Mouse (Mus musculus) c-Kit-positive CD71-negative TER-119-negative erythroid progenitor cells, embryonic 14.5 days (primary cell): ENCODE data around the gene Wdr24.

Experiments used
- DNase-seq: peaks from one replicate; pipeline ENCODE4 v3.0.0-alpha.2; 2013; ENCODE audit warnings: low read depth

Gene Wdr24

GRCm38 (mm10) chr17:25831451-25832281 lies 8.2 kb downstream of the Wdr24 start:
- DNase-seq, result no peak

- DNase-seq, result peak; percentile 97
Measured at GRCm38 (mm10) chr17:25832436-25833290, 9.2 kb downstream of the Wdr24 start.

DNA sequence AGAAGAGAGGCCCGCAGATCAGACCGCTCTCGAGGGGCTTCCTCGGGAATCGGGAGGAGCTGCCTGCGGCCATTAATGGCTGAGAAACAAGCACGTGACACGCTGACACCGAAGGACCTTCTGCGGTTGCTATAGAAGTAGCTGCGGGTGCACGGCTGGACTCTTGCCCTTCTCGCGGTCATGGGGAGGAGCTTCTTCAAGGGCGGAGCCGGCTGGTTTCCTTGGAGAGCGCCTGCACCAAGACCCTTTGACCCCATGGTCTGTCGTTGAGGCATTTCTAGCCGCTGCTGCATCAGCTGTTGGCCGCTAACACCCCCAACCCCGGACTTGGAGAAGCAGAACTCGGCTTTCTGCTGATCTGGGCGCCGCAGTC lies 9.8 kb downstream of the Wdr24 start, which contains the start of gene Stub1:
Gene Stub1, minus strand, starts transcription at position 114 of the 373 bp plus-strand sequence.
- DNase-seq, result peak; percentile 64

DNA sequence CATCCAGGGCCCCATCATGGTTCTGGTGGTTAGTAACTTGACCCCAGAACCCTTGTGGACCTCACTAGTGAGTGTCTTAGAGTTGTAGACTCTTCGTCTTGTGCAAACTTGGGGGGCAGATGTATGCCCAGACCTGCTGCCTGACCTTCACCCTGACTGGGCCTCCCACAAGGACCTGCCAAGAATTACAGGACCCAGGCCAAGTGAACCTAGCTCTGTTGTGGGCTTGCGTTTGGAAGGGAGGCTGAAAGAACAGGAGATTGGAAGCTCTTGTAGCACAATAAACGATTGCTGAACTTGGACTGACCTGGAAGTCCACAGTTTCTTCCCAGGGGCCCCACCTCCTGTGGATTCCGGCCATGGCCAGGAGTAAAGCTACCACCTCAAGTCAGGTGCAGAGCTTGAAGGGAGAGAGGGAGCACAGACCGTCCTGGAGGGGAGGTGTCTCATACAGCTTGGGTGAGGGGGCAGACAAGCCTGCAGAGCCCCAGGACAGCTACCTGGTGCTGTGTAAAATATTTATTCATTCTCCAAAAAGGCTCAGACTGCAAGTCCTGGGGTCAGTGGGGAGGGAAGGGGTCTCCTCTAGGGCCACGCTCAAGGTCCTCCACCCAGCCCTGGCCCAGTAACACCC lies 10.7 kb downstream of the Wdr24 start:
- no peak for DNase-seq

DNA sequence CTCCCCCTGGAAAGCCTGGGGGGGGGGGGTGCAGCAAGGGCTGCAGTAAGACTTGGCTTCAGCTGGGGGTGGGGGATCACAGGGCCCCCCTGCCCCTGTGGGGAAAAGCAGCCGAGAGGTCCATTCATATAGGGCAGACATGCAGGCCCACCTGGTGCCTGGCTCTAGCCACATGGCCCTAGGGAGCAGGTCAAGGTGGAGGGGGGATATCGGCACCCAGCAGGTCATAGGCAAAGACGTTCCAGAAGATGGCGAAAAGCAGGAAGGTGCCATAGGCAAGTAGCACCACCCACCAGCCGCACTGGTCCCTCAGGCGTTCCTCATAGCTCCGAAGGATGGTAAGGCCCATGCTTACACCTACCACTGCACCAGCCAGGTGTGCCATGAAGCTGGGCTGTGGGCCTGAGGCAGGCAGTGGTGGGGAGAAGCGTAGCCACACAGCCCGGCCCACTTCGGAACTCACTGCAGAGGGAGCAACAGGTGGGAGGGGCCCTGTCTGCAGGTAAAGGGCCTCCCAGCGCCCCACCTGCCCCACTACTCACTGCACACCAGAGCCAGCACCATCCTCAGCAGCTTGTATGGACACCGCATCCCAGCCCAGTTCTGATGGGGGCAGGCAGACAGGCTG lies 11.3 kb downstream of the Wdr24 start:
- DNase-seq, result no peak

DNA sequence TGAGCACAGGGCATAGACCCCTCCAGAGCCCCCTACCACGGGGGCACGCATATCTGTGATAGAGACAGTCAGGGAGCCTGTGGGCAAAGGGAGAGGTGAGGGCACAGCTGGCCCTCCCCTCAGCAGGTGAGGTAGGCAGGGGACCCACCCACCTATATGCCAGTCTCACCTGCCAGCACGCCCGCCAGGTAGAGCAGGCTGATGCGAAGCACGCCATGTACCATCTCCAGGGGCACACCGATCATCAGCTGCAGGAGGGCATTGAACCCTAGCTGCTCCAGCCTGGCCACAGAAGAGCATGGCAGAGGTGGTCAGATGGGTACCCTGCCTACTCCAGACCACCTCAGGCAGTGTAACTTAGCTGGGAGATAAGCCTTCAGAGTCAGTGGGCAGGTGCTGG lies 11.9 kb downstream of the Wdr24 start:
- no peak for DNase-seq

- DNase-seq, result no peak
Measured at GRCm38 (mm10) chr17:25835816-25836215, 12.4 kb downstream of the Wdr24 start.

GRCm38 (mm10) chr17:25836397-25837075 lies 13.1 kb downstream of the Wdr24 start:
- DNase-seq, result no peak

DNA sequence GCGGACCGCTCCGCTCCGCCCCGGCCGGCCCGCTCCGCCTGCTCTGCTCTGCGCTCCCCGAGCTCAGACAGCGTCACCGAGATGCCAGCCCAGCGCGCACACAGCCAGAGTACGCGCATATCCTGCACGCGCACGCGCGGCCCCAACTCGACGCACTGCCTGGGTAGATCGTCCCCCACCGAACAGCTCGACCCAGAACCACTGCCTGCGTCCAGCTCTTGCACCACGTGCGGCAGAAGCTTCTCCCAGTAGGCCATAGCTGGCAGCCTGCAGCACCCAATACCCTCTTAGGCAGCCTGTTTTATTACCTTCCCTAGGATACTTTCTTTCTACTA lies 13.6 kb downstream of the Wdr24 start, which contains the start of gene Rhbdl1:
Gene Rhbdl1, minus strand, starts transcription at position 220 of the 335 bp plus-strand sequence.
- DNase-seq, result no peak

- DNase-seq, result no peak
Measured at GRCm38 (mm10) chr17:25837533-25837932, 14.1 kb downstream of the Wdr24 start.

GRCm38 (mm10) chr17:25838904-25839303 lies 15.5 kb downstream of the Wdr24 start:
- no peak for DNase-seq

- DNase-seq, result no peak
Measured at GRCm38 (mm10) chr17:25839455-25840235, 16.2 kb downstream of the Wdr24 start.

DNA sequence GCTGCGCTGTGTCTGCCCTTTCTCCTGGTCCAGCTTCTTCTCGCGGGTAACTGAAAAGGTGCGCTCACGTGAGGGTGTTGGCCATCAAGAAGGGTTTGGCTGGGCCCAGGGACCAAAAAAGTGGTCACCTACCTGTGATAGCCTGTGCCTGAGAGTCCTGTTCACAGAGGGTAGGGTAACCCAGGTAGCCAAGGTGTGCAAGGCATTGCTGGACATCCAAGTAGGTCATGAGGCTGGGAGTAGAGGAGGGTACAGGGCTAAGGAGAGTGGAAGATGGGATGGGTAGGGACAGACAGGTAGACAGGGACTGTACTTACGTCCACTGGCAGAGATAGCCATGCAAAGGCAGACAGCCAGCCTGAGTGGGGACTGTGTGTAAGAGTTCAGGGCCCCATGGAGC lies 17.1 kb downstream of the Wdr24 start:
- DNase-seq, result no peak

- DNase-seq, result no peak
Measured at GRCm38 (mm10) chr17:25841117-25841880, 17.9 kb downstream of the Wdr24 start, which contains the start of gene Gm20683. Gene Gm20683, minus strand, starts transcription at chr17:25841763.

- DNase-seq, result no peak
Measured at GRCm38 (mm10) chr17:25842509-25842908, 19.1 kb downstream of the Wdr24 start.

- no peak for DNase-seq
Measured at GRCm38 (mm10) chr17:25843122-25843521, 19.7 kb downstream of the Wdr24 start.

- no peak for DNase-seq
Measured at GRCm38 (mm10) chr17:25843636-25844395, 20.4 kb downstream of the Wdr24 start.

DNA sequence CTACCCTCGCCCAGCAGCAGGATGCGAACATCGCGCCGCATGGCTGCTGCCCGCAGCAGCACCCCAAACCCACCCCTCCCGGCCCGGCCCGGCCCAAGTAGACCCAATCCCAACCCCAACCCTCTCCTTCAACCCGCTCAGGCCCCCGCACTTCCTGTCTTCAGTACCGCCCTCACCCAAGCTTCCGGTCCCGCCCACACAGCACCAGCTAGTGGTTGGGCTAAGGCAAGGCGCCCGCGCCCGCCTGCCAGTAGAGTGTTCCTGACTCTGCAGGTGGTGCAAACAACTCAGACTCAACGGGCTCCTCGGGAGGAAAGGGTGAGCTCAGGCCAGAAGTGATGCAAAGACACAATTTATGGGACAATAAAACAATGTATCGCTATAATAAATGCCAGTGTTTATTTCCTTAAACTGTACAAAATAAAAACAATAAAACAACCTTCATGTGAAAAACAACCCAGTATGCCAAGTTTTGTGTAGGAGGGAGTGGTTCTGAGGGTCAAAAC lies 21.0 kb downstream of the Wdr24 start, which contains the start of gene Rhot2:
Gene Rhot2, minus strand, starts transcription at position 456 of the 506 bp plus-strand sequence.
- DNase-seq, result peak; percentile 93

DNA sequence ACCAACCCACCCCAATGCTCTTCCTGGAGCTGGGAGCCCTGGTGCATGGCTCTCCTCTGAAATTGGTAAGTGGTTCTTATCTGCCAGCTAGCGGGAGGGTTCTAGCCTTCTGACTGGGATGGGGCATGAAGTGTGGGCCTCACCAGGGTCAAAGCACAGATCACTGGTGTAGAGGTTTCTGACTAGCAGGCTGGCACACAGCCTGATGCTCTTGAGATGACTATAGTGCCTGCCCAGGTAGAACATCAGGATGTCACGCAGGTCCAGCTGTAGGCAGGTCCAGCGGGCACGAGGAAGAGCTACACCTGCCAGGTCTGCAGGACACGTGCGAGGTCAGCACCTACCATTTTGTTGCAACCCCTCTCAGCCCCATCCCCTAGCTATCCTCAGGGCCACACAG lies 36.8 kb downstream of the Wdr24 start:
- DNase-seq, result no peak
